In the genomic region with DNA sequence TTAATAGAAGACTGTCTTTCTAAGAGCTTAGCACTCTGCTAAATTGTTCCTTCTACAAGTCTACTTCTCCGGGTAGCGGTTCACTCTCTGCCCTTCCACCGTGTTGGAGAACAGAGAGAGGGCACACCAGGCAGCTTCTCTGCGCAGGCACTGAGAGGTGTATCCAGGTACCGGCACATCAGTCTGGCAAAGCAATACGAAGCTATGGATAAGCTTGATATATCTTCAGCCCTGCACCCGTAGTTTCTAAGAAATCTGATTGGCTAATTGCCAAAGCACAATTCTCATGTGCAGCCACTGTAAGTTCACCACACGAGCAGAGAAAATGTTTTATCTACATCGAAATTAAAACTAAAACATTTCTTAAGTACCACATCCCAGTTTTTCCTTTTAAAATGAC, we compare ENCODE assay signal across 9 mouse cellular contexts. TPM values are rescaled to one million over a fixed set of nuclear protein-coding genes. Genes with fewer than 3 reads are reported as not detected.
A peak's percentile ranks its signal among the peaks of the same experiment; 100 is the strongest.
DNase-seq lines count a peak whose midpoint lies in the region; ATAC-seq and TF ChIP-seq lines count a peak whose summit lies in the region.
"Had no signal": no experiment of that assay in that cellular context is flagged by ENCODE, and none has a peak within 500 bp of the region (broad histone marks: within the 10 kb centered on the region; RNA-seq: fewer than 3 reads in every experiment).

No protein-coding gene starts in this region.

- peak; percentile 25 for DNase-seq in kidney, adult 2 months
- DNase-seq in kidney, adult 9 months = no peak
- no peak for DNase-seq in gastrocnemius, adult 18-20 months (ENCODE audit: low spot score)
- no peak for DNase-seq in natural killer cell, adult 2 months (ENCODE audit: low spot score in 2 of 2)
- DNase-seq in left cerebral cortex, postnatal 10 days (ENCODE audit: extremely low spot score in 1 of 2, low spot score in 2 of 2) = no peak
- DNase-seq: cerebellum, postnatal 36 days had no signal

- H3K36me3 ChIP-seq in kidney, adult 2 months (ENCODE audit: control insufficient read depth, insufficient read depth, low read length) = no peaks in the 10 kb centered on the region
- H3K36me3 ChIP-seq in forebrain, embryonic 12.5 days (replicated peaks) = no peaks in the 10 kb centered on the region
- no peaks in the 10 kb centered on the region for H3K36me3 ChIP-seq in intestine, embryonic 15.5 days
- H3K36me3 ChIP-seq in midbrain, embryonic 13.5 days = no peaks in the 10 kb centered on the region

- H3K9ac ChIP-seq in forebrain, embryonic 12.5 days = peak overlapping the region; percentile 7; the same call in 1 of the 2 replicates
- 0 out of 2 replicates have a peak overlapping the region, but pooled peaks have one; percentile 23 for H3K9ac ChIP-seq in intestine, embryonic 15.5 days
- no peak overlapping the region; the same call in 1 of the 2 replicates for H3K9ac ChIP-seq in midbrain, embryonic 13.5 days (replicated peaks)

- H3K27me3 ChIP-seq in kidney, adult 2 months (replicated peaks; ENCODE audit: control insufficient read depth, insufficient read depth, low read length) = no peaks in the 10 kb centered on the region
- H3K27me3 ChIP-seq in forebrain, embryonic 12.5 days = peaks cover 6% of the 10 kb centered on the region; the same call in 1 of the 2 replicates
- H3K27me3 ChIP-seq in intestine, embryonic 15.5 days (replicated peaks) = no peaks in the 10 kb centered on the region
- H3K27me3 ChIP-seq in midbrain, embryonic 13.5 days = peaks cover 13% of the 10 kb centered on the region

- intact Hi-C loops in left cerebral cortex, postnatal 10 days (cut with DNase I) = no loop called here

- TF ChIP-seq POLR2A in kidney, adult 2 months (IDR thresholded peaks at IDR 0.05; ENCODE audit: low read depth, low read length) = no peak

- no peak for TF ChIP-seq CTCF in kidney, adult 2 months (conservative IDR thresholded peaks at IDR 0.05; ENCODE audit: insufficient read depth, insufficient read length, low read depth, low read length)

- ATAC-seq in forebrain, embryonic 12.5 days (ENCODE audit: low FRiP score) = no peak
- ATAC-seq in intestine, embryonic 15.5 days = no peak
- ATAC-seq in midbrain, embryonic 13.5 days = no peak

- WGBS in kidney, adult 2 months = 31% methylated on average over 9 of the region's 9 CpGs
- 60% methylated on average over 9 of the region's 9 CpGs for WGBS in forebrain, embryonic 12.5 days
- 32% methylated on average over 9 of the region's 9 CpGs for WGBS in intestine, embryonic 15.5 days
- WGBS in midbrain, embryonic 13.5 days = 64% methylated on average over 9 of the region's 9 CpGs

- no peaks in the 10 kb centered on the region; the same call in 1 of the 2 replicates for H3K4me1 ChIP-seq in kidney, adult 2 months (ENCODE audit: control insufficient read depth, insufficient read depth, low read length)
- peaks cover 24% of the 10 kb centered on the region for H3K4me1 ChIP-seq in forebrain, embryonic 12.5 days
- H3K4me1 ChIP-seq in intestine, embryonic 15.5 days (replicated peaks) = peaks cover 10% of the 10 kb centered on the region; the same call in 1 of the 2 replicates
- peaks cover 27% of the 10 kb centered on the region for H3K4me1 ChIP-seq in midbrain, embryonic 13.5 days (replicated peaks)

- no peak overlapping the region for H3K4me3 ChIP-seq in kidney, adult 2 months (ENCODE audit: insufficient read depth, low read depth, low read length)
- H3K4me3 ChIP-seq in forebrain, embryonic 12.5 days (replicated peaks) = 0 out of 2 replicates have a peak overlapping the region, but pooled peaks have one; percentile 15
- 0 out of 2 replicates have a peak overlapping the region, but pooled peaks have one; percentile 14 for H3K4me3 ChIP-seq in intestine, embryonic 15.5 days (replicated peaks)
- 0 out of 2 replicates have a peak overlapping the region, but pooled peaks have one; percentile 2 for H3K4me3 ChIP-seq in midbrain, embryonic 13.5 days (replicated peaks)

- no peak overlapping the region for H3K27ac ChIP-seq in kidney, adult 2 months (ENCODE audit: insufficient read depth, low read depth, low read length)
- no peak overlapping the region for H3K27ac ChIP-seq in forebrain, embryonic 12.5 days
- H3K27ac ChIP-seq in intestine, embryonic 15.5 days = no peak overlapping the region
- H3K27ac ChIP-seq in midbrain, embryonic 13.5 days = no peak overlapping the region

- peak overlapping the region; percentile 62 for H3K4me2 ChIP-seq in forebrain, embryonic 12.5 days
- H3K4me2 ChIP-seq in intestine, embryonic 15.5 days (replicated peaks) = peak overlapping the region; percentile 79
- peak overlapping the region; percentile 80 for H3K4me2 ChIP-seq in midbrain, embryonic 13.5 days (replicated peaks)

- H3K9me3 ChIP-seq in forebrain, embryonic 12.5 days = no peaks in the 10 kb centered on the region
- no peaks in the 10 kb centered on the region for H3K9me3 ChIP-seq in intestine, embryonic 15.5 days
- no peaks in the 10 kb centered on the region for H3K9me3 ChIP-seq in midbrain, embryonic 13.5 days

RNA-seq across cellular contexts. Expression of a gene that starts 2.2 kb away (rescaled TPM):
- polyA plus RNA-seq in kidney, adult 2 months (2012; rRNA removed) = 9.4 and 10.3 TPM in 2 replicates
- polyA plus RNA-seq in forebrain, embryonic 12.5 days (2016; fragmentation: Nextera tagmentation; extraction: Ambion mirVana) = 51.0 and 55.2 TPM in 2 replicates
- 26.2 and 30.9 TPM in 2 replicates for polyA plus RNA-seq in intestine, embryonic 15.5 days (2015; fragmentation: Nextera tagmentation; extraction: Ambion mirVana)
- 20.8 and 21.0 TPM in 2 replicates for polyA plus RNA-seq in midbrain, embryonic 13.5 days (2015; fragmentation: Nextera tagmentation; extraction: Ambion mirVana)
- 1 to 10 TPM; 7.7 to 9.1 TPM for total RNA-seq in gastrocnemius, adult 18-20 months (2021)
- total RNA-seq in left cerebral cortex, postnatal 10 days (2021) = 10 to 100 TPM; 11.0 to 11.4 TPM

RNA-seq across cellular contexts. Expression of a gene that starts 33.3 kb away (rescaled TPM):
- 2.3 and 2.7 TPM in 2 replicates for polyA plus RNA-seq in kidney, adult 2 months (2012; rRNA removed)
- 8.8 and 9.4 TPM in 2 replicates for polyA plus RNA-seq in forebrain, embryonic 12.5 days (2016; fragmentation: Nextera tagmentation; extraction: Ambion mirVana)
- polyA plus RNA-seq in intestine, embryonic 15.5 days (2015; fragmentation: Nextera tagmentation; extraction: Ambion mirVana) = 10.6 and 12.4 TPM in 2 replicates
- polyA plus RNA-seq in midbrain, embryonic 13.5 days (2015; fragmentation: Nextera tagmentation; extraction: Ambion mirVana) = 11.7 and 12.6 TPM in 2 replicates
- total RNA-seq in gastrocnemius, adult 18-20 months (2021) = 1 to 10 TPM; 2.3 to 3.5 TPM
- total RNA-seq in left cerebral cortex, postnatal 10 days (2021) = 10 to 100 TPM; 13.6 to 16.0 TPM
